Mouse (Mus musculus) lung, embryonic 14.5 days (tissue): Measurements from ENCODE around the gene Tcirg1. TPM values are rescaled to one million over a fixed set of nuclear protein-coding genes. Genes with fewer than 3 reads are reported as not detected.

Experiments
- ATAC-seq: fragments of 200-750 bp; cut with Nextera tagmentation; 2 replicates; pipeline ENCODE4 v1.8.0; 2017; ENCODE audit warnings: mild to moderate bottlenecking, moderate TSS enrichment, moderate library complexity; ENCODE audit not compliant: insufficient read depth
- DNase-seq: peaks from one replicate; pipeline ENCODE4 v3.0.0-alpha.2; 2015
- H3K27ac ChIP-seq: fragments of 300-500 bp; sonication (generic); 2 replicates; pipeline ENCODE4 v1.5.1; 2014; ENCODE audit warnings: low read depth, mild to moderate bottlenecking, moderate library complexity
- H3K27me3 ChIP-seq: fragments of 300-500 bp; sonication (generic); 2 replicates; pipeline ENCODE4 v1.6.1; 2014; ENCODE audit warnings: low read length, control low read depth; ENCODE audit not compliant: insufficient read depth
- H3K36me3 ChIP-seq: fragments of 300-500 bp; sonication (generic); 2 replicates; pipeline ENCODE4 v1.6.1; 2014; ENCODE audit warnings: control low read depth; ENCODE audit not compliant: insufficient read depth
- H3K4me1 ChIP-seq: fragments of 300-500 bp; sonication (generic); 2 replicates; pipeline ENCODE4 v1.6.1; 2014; ENCODE audit warnings: antibody characterized with exemption, control low read depth; ENCODE audit not compliant: insufficient read depth
- H3K4me2 ChIP-seq: fragments of 300-500 bp; sonication (generic); 2 replicates; pipeline ENCODE4 v1.6.1; 2014; ENCODE audit warnings: mild to moderate bottlenecking
- H3K4me3 ChIP-seq: fragments of 300-500 bp; sonication (generic); 2 replicates; pipeline ENCODE4 v1.5.1; 2014; ENCODE audit warnings: low read depth, low read length
- H3K9ac ChIP-seq: fragments of 300-500 bp; sonication (generic); 2 replicates; pipeline ENCODE4 v1.6.1; 2014
- H3K9me3 ChIP-seq: fragments of 300-500 bp; sonication (generic); 2 replicates; pipeline ENCODE4 v1.6.1; 2016; ENCODE audit warnings: low read depth, low read length, control low read depth
- CTCF ChIP-seq: IDR thresholded peaks from 2 replicates; pipeline ENCODE4 v1.5.1; 2016; ENCODE audit warnings: antibody characterized with exemption, low read depth
- WGBS: fragments of 180-500 bp; shearing (Covaris S2); extraction: QIAGEN DNeasy Blood & Tissue Kit; methylation state at CpG from one replicate; pipeline ENCODE4 v1.1.7; 2014; 5-methylcytosine and 5-hydroxymethylcytosine counted together
- polyA plus RNA-seq: library from polyadenylated mRNA; unstranded; fragments of >200 nt; fragmentation: Nextera tagmentation; extraction: Ambion mirVana; gene quantifications from 2 replicates; pipeline ENCODE4 v1.2.1, GENCODE M21; 2014

Gene Tcirg1
- polyA plus RNA-seq, 1 experiment from 2014 or later: 31.7 TPM

DNA sequence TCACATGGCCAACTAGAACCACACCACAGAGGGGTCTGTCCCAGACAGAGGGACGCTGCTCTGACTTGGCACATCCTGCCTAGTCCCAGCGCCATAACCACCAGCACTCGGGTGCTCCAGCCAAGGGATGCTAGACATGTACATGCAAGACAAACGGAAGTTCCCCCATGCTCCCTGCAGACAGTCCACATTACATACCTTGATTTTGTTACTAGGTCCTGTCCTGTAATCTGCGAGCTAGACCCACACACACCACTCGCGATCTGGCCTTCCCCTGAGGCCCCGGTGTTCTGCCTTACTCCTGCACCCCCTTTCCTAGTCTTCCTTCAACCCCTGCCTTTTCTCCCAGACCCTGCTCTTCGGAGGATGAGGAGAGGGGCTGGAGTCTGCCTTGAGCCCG, 607 bp downstream of the Tcirg1 start:
- TF ChIP-seq CTCF: no peak
- ATAC-seq: peak; percentile 5; the same call in 1 of the 2 replicates
- Histone ChIP-seq H3K27me3 (no peaks in the 10 kb centered on the region), H3K9me3 (no peaks in the 10 kb centered on the region), H3K4me3 (peak overlapping the region; percentile 55), H3K4me1 (peaks cover 25% of the 10 kb centered on the region), H3K36me3 (peaks cover 66% of the 10 kb centered on the region), H3K4me2 (peak overlapping the region; percentile 92), H3K9ac (peak overlapping the region; percentile 72), H3K27ac (peak overlapping the region; percentile 92; the same call in 1 of the 2 replicates)
- DNase-seq: no peak
- WGBS: 21% methylated on average over 10 of the region's 10 CpGs

DNA sequence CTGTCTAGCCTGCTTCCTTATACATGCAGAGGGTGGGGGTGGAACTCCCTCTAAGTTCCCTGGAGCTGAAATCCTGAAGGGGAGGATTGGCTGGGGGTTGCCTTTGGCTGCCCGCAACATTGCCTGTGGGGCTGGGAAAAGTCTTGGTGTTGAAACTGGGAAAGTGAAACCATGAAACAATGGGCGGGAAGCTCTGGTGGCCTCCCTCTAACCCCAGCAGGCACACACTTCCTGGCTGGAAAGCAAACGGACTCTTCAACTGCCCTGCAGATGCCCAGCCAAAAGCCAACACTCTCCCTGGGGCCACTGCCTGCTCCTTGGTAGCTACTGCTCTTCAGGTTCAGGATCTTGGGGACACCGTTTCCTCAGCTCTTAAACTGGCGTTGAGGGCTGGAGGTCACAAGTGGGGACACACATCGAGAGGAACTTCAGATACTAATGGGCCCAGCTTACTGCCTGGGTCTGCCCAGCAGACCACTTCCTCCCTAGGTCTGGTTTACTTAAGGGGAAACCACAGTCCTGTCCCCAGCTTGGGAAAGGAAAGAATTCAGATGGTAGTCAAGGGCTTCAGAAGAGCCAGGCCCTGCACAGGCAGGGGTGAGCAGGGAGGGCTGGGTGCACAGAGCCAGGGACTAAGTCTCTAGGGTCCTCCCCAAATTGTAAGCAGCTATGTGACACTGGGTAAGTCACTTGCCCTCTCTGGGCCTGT, 1.5 kb downstream of the Tcirg1 start:
- no peak for TF ChIP-seq CTCF
- H3K27me3 ChIP-seq: no peaks in the 10 kb centered on the region
- peak overlapping the region; percentile 92 for H3K4me2 ChIP-seq
- peak overlapping the region; percentile 55 for H3K4me3 ChIP-seq
- ATAC-seq: peak; percentile 13; the same call in 1 of the 2 replicates
- H3K9ac ChIP-seq: peak overlapping the region; percentile 72
- H3K27ac ChIP-seq: peak overlapping the region; percentile 92
- 11% methylated on average over 6 of the region's 6 CpGs for WGBS
- peaks cover 61% of the 10 kb centered on the region for H3K36me3 ChIP-seq
- H3K4me1 ChIP-seq: peaks cover 25% of the 10 kb centered on the region
- peak; percentile 80 for DNase-seq
- no peaks in the 10 kb centered on the region for H3K9me3 ChIP-seq

DNA sequence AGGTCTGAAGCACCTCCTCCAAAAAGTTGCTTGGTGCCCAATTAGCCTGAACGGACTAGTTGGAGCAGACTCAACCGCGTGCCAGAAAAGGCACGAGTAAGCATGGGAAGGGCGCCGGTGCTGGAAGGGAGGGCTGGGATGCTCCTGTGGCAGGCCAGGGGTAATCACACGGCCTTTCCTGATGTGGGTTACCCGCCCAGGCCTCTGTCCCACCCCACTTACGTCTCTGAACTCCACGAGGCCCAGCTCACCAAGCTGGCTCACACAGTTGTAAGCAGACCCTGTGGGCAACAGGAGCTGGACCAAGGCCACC, 2.6 kb downstream of the Tcirg1 start:
- whole genome bisulfite sequencing: 64% methylated on average over 10 of the region's 10 CpGs
- Histone ChIP-seq H3K27me3 (no peaks in the 10 kb centered on the region), H3K27ac (no peak overlapping the region), H3K4me2 (peak overlapping the region; percentile 92), H3K36me3 (peaks cover 50% of the 10 kb centered on the region), H3K4me3 (no peak overlapping the region), H3K4me1 (peaks cover 25% of the 10 kb centered on the region), H3K9ac (no peak overlapping the region), H3K9me3 (no peaks in the 10 kb centered on the region)
- ATAC-seq (no peak), DNase-seq (no peak)
- no peak for TF ChIP-seq CTCF

DNA sequence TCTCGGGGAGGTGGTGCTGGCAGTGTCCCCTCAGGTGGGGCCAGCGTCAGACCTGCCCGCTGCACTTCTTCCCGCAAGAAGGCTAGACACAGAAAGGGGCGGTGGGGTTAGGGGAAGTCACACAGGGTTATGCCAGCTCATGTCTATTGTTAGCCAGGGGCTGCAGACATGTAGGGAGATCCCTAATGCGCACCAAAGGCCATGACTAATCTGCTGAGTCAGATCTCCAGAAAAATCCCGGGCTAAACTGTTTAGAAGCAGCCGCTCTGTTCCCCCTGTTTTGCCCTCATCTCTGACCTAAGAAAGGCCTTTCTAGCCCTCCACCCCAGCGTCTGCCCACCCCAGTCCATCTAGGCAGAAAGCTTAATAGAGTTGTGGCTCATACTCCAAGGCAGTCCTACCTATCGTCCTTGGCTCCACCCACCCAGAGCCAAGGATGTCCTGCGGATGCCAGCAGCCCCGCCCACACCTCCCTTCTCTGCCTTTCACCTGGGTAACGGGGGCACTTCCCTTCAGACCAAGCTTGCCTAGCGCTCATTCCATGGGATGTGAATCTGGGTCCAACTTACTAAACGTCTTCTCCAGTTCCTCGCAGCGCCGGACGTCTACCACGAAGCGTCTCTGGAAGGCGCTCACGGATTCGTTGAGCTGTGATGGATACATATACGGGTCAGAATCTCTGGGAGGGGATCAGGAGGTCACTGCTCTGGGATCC, 3.1 kb downstream of the Tcirg1 start:
- ATAC-seq (no peak), DNase-seq (no peak)
- H3K4me2 ChIP-seq: peak overlapping the region; percentile 92; the same call in 1 of the 2 replicates
- 70% methylated on average over 25 of the region's 25 CpGs for WGBS
- H3K36me3 ChIP-seq: peaks cover 45% of the 10 kb centered on the region
- H3K4me3 ChIP-seq: no peak overlapping the region
- no peak overlapping the region for H3K27ac ChIP-seq
- no peaks in the 10 kb centered on the region for H3K27me3 ChIP-seq
- no peaks in the 10 kb centered on the region for H3K9me3 ChIP-seq
- TF ChIP-seq CTCF: no peak
- H3K4me1 ChIP-seq: peaks cover 25% of the 10 kb centered on the region
- no peak overlapping the region for H3K9ac ChIP-seq

DNA sequence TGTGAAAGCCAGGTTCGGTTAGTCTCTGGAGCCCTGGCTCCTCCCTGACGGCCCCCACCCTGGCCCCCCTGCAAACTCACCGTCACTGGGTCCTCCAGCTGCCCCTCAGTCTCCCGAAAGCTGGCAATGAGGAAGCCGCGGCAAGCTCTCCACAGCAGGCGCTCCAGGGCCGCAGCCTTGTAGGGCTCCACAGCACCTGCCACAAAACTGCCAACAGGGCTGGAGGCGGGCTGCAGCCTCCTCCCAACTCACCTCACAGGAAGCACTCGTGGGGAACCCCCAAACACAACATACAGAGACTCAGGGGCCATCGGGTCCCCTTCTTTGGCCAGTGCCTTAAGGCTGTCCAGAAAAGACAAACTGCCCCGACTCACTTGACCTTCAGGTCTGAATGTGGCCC, 4.0 kb downstream of the Tcirg1 start:
- H3K9ac ChIP-seq: no peak overlapping the region
- H3K4me2 ChIP-seq: no peak overlapping the region
- WGBS: 78% methylated on average over 12 of the region's 12 CpGs
- H3K36me3 ChIP-seq: peaks cover 41% of the 10 kb centered on the region
- H3K4me1 ChIP-seq: peaks cover 25% of the 10 kb centered on the region
- H3K27ac ChIP-seq: no peak overlapping the region
- H3K4me3 ChIP-seq: no peak overlapping the region
- ATAC-seq: no peak
- TF ChIP-seq CTCF: no peak
- no peaks in the 10 kb centered on the region for H3K27me3 ChIP-seq
- H3K9me3 ChIP-seq: no peaks in the 10 kb centered on the region
- no peak for DNase-seq

DNA sequence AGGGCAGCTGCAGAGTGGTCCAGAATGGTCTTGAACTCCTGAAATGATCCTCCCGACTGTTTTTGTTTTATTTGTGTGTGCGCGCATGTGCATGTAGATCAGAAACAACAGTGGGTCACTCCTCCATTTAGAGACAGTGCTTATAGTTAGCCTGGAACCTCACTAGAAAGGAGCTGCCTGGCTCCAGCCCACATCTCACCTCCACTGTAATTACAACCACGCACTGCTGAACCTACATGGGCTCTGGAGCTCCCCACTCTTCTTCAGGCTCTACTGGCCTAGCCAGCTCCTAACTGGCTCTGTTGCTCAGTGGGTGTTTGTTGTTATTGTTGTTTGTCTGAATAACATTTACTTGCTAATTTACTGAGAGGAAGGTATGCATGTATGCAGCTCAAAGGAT, 7.3 kb downstream of the Tcirg1 start:
- Histone ChIP-seq H3K9ac (no peak overlapping the region), H3K4me1 (peaks cover 7% of the 10 kb centered on the region), H3K4me2 (no peak overlapping the region), H3K4me3 (no peak overlapping the region), H3K36me3 (peaks cover 68% of the 10 kb centered on the region), H3K9me3 (no peaks in the 10 kb centered on the region), H3K27me3 (no peaks in the 10 kb centered on the region), H3K27ac (no peak overlapping the region)
- DNase-seq (no peak), ATAC-seq (no peak)
- 92% methylated on average over 4 of the region's 4 CpGs for WGBS
- no peak for TF ChIP-seq CTCF

DNA sequence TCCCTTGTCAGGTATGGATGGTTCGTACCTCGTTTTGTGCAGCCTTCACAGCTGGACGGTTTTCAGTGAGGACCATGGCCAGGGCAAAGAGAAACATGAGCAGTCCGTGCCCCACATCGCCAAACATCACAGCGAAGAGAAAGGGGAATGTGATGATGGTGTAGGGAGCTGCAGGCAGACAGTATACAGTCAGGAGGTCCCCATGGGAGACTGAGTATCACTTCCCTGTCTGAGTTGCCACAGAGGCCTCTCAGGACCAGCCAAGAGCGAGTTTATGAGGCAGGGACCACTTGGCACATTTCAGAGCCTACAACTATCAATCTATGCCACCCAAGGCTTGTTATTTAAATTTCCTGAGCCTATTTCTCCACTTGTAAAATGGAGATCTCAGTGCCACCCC, 8.0 kb downstream of the Tcirg1 start:
- H3K9me3 ChIP-seq: no peaks in the 10 kb centered on the region
- no peak overlapping the region for H3K4me3 ChIP-seq
- DNase-seq: no peak
- H3K9ac ChIP-seq: no peak overlapping the region
- H3K4me1 ChIP-seq: peaks cover under 1% of the 10 kb centered on the region
- TF ChIP-seq CTCF: no peak
- H3K4me2 ChIP-seq: no peak overlapping the region
- 83% methylated on average over 7 of the region's 7 CpGs for WGBS
- no peak for ATAC-seq
- H3K27me3 ChIP-seq: no peaks in the 10 kb centered on the region
- H3K27ac ChIP-seq: no peak overlapping the region
- peaks cover 69% of the 10 kb centered on the region for H3K36me3 ChIP-seq
